Mouse (Mus musculus) spleen, adult 2 months (tissue): ENCODE data around the gene Pdzrn3.

ENCODE experiments used
- CTCF ChIP-seq: fragments of 200-500 bp; IDR thresholded peaks from 2 replicates; pipeline ENCODE4 v1.5.1; 2011; ENCODE audit warnings: mild to moderate bottlenecking, inconsistent platforms; ENCODE audit not compliant: insufficient read depth, insufficient read length, insufficient replicate concordance; ENCODE audit errors: extremely low read depth
- POLR2A ChIP-seq: fragments of 200-500 bp; IDR thresholded peaks from 2 replicates; pipeline ENCODE4 v1.6.1; 2011; ENCODE audit warnings: low read depth, low read length, inconsistent platforms

DNA sequence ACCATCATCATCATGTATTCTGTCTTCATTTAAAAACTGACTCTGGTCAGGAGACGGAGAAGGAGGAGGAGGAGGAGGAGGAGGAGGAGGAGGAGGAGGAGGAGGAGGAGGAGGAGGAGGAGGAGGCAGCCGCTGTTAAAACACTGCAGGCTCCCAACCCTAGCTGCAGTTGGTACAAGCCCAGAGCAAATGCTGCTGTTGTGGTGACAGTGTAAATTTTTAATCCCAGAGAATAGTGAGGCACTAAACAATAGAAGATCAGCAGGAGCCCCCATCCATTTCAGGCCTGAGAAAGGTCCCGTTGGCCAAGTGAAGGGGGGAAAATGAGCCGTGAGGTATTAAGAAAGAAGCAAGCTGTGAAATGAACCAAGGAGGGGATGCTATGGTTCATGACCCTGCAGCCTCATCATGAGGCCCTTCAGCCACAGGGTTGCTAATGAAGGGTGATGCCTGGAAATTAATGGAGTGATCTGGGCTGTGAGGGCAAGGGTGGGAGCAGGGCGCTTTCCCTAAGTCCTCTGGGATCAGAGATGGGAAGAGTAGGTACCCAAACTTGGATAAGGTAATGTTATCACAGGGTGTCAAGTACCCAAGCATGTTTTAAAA, 141.0 kb downstream of the Pdzrn3 start:
- TF ChIP-seq POLR2A (no peak), CTCF (no peak)
